Mouse (Mus musculus): ENCODE measurements around the gene Olfr1373.

DNA sequence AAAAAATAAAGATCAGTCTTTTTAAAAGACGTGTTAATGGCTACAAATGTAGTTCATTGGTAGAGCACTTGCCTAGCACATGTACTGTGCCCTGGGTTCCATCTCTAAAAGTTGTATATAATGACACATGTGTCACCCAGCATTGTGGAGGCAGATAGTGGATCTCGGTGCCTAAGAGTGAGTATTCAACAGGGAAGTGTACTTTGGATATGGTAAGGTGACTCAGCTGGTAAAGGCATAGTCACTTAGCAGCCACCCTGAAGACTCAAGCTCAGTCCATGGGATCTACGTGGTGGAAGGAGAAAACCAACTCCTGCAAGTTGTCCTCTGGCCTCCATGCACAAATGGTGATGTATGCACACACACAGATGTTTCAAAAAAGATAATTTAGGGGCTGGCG lies 20.9 kb downstream of the Olfr1373 start:
- no peak for TF ChIP-seq ZNF384 (IDR thresholded peaks at IDR 0.05; ENCODE audit: low read depth, low read length)
- TF ChIP-seq ZC3H11A (IDR thresholded peaks at IDR 0.05; ENCODE audit: borderline replicate concordance, low read depth, low read length) = no peak
- no peak for TF ChIP-seq MAFK (IDR thresholded peaks at IDR 0.05; ENCODE audit: insufficient read depth, low read depth, low read length)

All from ES-E14 (cell line).